20 mouse cellular contexts compared by ENCODE assay signal in the genomic region with DNA sequence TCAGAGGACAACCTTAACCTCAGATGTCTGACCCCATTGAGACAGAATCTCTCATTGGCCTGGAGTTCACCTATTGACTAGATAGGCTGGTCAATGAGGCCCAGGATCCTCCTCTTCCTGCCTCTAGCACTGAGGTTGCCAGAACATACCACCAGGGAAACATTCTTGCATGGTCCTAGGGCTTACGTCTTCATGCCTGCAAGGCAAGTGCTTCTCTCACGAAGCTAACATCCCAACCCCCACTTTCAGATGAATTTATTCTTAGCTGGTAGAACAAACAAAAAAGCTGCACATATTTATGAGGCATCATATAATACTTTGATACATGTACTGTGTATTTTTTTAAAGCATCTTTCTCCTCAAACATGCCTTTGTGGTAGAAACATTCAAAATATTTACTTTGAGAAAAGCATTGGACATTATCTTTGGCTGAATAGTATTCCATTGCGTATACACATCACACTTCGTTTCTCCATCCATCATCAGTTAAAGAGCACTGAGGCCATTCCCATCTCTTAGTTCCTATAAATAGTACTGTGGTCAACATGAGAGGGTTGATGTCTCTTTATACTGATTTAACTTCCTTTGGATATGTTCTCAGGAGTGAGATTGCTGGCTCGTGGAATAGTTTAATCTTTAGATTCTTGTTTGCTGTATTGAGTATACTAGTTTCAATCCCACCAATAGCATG.
DNase-seq lines count a peak whose midpoint lies in the region; ATAC-seq and TF ChIP-seq lines count a peak whose summit lies in the region.
"Had no signal": no experiment of that assay in that cellular context is flagged by ENCODE, and none has a peak within 500 bp of the region (broad histone marks: within the 10 kb centered on the region; RNA-seq: fewer than 3 reads in every experiment).

No protein-coding gene starts in this region.

- TF ChIP-seq CTCF in lung, adult 2 months (IDR thresholded peaks at IDR 0.05; ENCODE audit: insufficient read depth, low read length): no peak
- no peak for TF ChIP-seq CTCF in lung, postnatal 0 days (IDR thresholded peaks at IDR 0.05)

- peak; percentile 83; the same call in 1 of the 2 replicates for ATAC-seq in lung, embryonic 15.5 days (ENCODE audit: borderline replicate concordance, extremely low read depth, low FRiP score, low TSS enrichment)
- peak; percentile 59 for ATAC-seq in lung, postnatal 0 days
- ATAC-seq: forebrain, embryonic 14.5 days; forebrain, embryonic 16.5 days had no signal

- DNase-seq in lung, adult 2 months: no peak
- peak; percentile 9 for DNase-seq in lung, postnatal 0 days (ENCODE audit: low spot score)
- DNase-seq in lung, postnatal 14 days: no peak
- DNase-seq: adrenal gland, adult 2 months; adrenal gland, postnatal 10 days; adrenal gland, postnatal 25 days; cerebellum, adult 11 months; cerebellum, adult 18-20 months; cerebellum, adult 8-10 months; cerebellum, adult 9-11 months; cerebellum, postnatal 36 days; embryo, embryonic 11 days had no signal

- no peaks in the 10 kb centered on the region for H3K27me3 ChIP-seq in lung, embryonic 15.5 days
- no peaks in the 10 kb centered on the region for H3K27me3 ChIP-seq in lung, postnatal 0 days (replicated peaks; ENCODE audit: insufficient read depth, low read length)
- H3K27me3 ChIP-seq: embryonic facial prominence, embryonic 13.5 days; embryonic facial prominence, embryonic 15.5 days; forebrain, embryonic 12.5 days had no signal

- H3K9me3 ChIP-seq in lung, embryonic 15.5 days: no peaks in the 10 kb centered on the region
- H3K9me3 ChIP-seq in lung, postnatal 0 days (ENCODE audit: low read length): no peaks in the 10 kb centered on the region
- H3K9me3 ChIP-seq: embryonic facial prominence, embryonic 13.5 days; embryonic facial prominence, embryonic 15.5 days; forebrain, embryonic 10.5 days; forebrain, embryonic 12.5 days had no signal

- H3K27ac ChIP-seq in lung, embryonic 15.5 days: peak overlapping the region; percentile 50
- H3K27ac ChIP-seq in lung, postnatal 0 days (ENCODE audit: low read length): no peak overlapping the region
- H3K27ac ChIP-seq: embryonic facial prominence, embryonic 13.5 days; embryonic facial prominence, embryonic 15.5 days; forebrain, embryonic 10.5 days; forebrain, embryonic 12.5 days had no signal

- TF ChIP-seq EP300 in lung, postnatal 0 days (IDR thresholded peaks at IDR 0.05): no peak

- H3K4me3 ChIP-seq in lung, embryonic 15.5 days: no peak overlapping the region
- H3K4me3 ChIP-seq in lung, adult 2 months (replicated peaks; ENCODE audit: extremely low read depth, low read depth, low read length): no peak overlapping the region
- H3K4me3 ChIP-seq in lung, postnatal 0 days (ENCODE audit: low read depth, low read length): no peak overlapping the region
- H3K4me3 ChIP-seq: embryonic facial prominence, embryonic 13.5 days; embryonic facial prominence, embryonic 15.5 days; erythroblast, embryonic 14.5 days; forebrain, embryonic 10.5 days; forebrain, embryonic 12.5 days had no signal

- no peak overlapping the region for H3K4me2 ChIP-seq in lung, embryonic 15.5 days
- no peak overlapping the region for H3K4me2 ChIP-seq in lung, postnatal 0 days (replicated peaks; ENCODE audit: low read depth, low read length)
- H3K4me2 ChIP-seq: embryonic facial prominence, embryonic 13.5 days; embryonic facial prominence, embryonic 15.5 days; forebrain, embryonic 12.5 days had no signal

- H3K36me3 ChIP-seq in lung, embryonic 15.5 days: no peaks in the 10 kb centered on the region
- no peaks in the 10 kb centered on the region for H3K36me3 ChIP-seq in lung, postnatal 0 days (ENCODE audit: insufficient read depth, low read length)
- H3K36me3 ChIP-seq: embryonic facial prominence, embryonic 13.5 days; embryonic facial prominence, embryonic 15.5 days; forebrain, embryonic 10.5 days; forebrain, embryonic 12.5 days had no signal

- TF ChIP-seq POLR2A in lung, adult 2 months (IDR thresholded peaks at IDR 0.05; ENCODE audit: borderline replicate concordance, extremely low read depth, low read depth, low read length): no peak

- WGBS in lung, embryonic 15.5 days: 49% methylated on average over 5 of the region's 5 CpGs
- 57% methylated on average over 5 of the region's 5 CpGs for WGBS in lung, adult 2 months
- WGBS in lung, postnatal 0 days: 50% methylated on average over 5 of the region's 5 CpGs

- no peak overlapping the region for H3K9ac ChIP-seq in lung, embryonic 15.5 days
- H3K9ac ChIP-seq in lung, postnatal 0 days (replicated peaks; ENCODE audit: low read depth): no peak overlapping the region
- H3K9ac ChIP-seq: embryonic facial prominence, embryonic 13.5 days; embryonic facial prominence, embryonic 15.5 days; forebrain, embryonic 12.5 days had no signal

- H3K4me1 ChIP-seq in lung, embryonic 15.5 days: no peaks in the 10 kb centered on the region
- H3K4me1 ChIP-seq in lung, adult 2 months (ENCODE audit: control insufficient read depth, insufficient read depth, low read length): no peaks in the 10 kb centered on the region
- H3K4me1 ChIP-seq in lung, postnatal 0 days (ENCODE audit: insufficient read depth, low read depth, low read length): no peaks in the 10 kb centered on the region
- H3K4me1 ChIP-seq: embryonic facial prominence, embryonic 13.5 days; embryonic facial prominence, embryonic 15.5 days; forebrain, embryonic 10.5 days; forebrain, embryonic 12.5 days had no signal
